In genomic region chr16:39132459-39132858, GRCm38 (mm10) we compare ENCODE assay signal across 16 mouse cellular contexts.
A peak's percentile ranks its signal among the peaks of the same experiment; 100 is the strongest.
DNase-seq lines count a peak whose midpoint lies in the region; TF ChIP-seq lines count a peak whose summit lies in the region.
"Had no signal": no experiment of that assay in that cellular context is flagged by ENCODE, and none has a peak within 500 bp of the region (broad histone marks: within the 10 kb centered on the region; RNA-seq: fewer than 3 reads in every experiment).

No protein-coding gene starts in this region.

- H3K79me2 ChIP-seq in CH12.LX (replicated peaks; ENCODE audit: control insufficient read depth, extremely low read depth, insufficient read depth, poor library complexity, severe bottlenecking), result no peaks in the 10 kb centered on the region

- H3K27ac ChIP-seq in CH12.LX (ENCODE audit: insufficient read depth, low read depth), result no peak overlapping the region

- H3K4me1 ChIP-seq in CH12.LX (ENCODE audit: control insufficient read depth in 1 of 2, insufficient read depth in 2 of 2), result peaks cover 0 to 34% of the 10 kb centered on the region in 2 experiments; a peak in 2 of 4 replicates

- H3K9ac ChIP-seq in CH12.LX (ENCODE audit: insufficient read depth, low read depth), result no peak overlapping the region

- TF ChIP-seq POLR2A in CH12.LX (IDR thresholded peaks at IDR 0.05; ENCODE audit: low read depth, low read length), result no peak

- TF ChIP-seq EP300 in CH12.LX (IDR thresholded peaks at IDR 0.05; ENCODE audit: low read length), result peak; percentile 56

- no peak for TF ChIP-seq RAD21 in CH12.LX (IDR thresholded peaks at IDR 0.05; ENCODE audit: low read depth, low read length)

- peaks cover 18% of the 10 kb centered on the region for H3K9me3 ChIP-seq in CH12.LX (replicated peaks; ENCODE audit: low read length)

- no peaks in the 10 kb centered on the region for H3K36me3 ChIP-seq in CH12.LX (replicated peaks in 1 of 2; ENCODE audit: control insufficient read depth in 1 of 2, insufficient read depth in 1 of 2, low read length in 1 of 2)
- H3K36me3 ChIP-seq: G1E had no signal

- no peak overlapping the region for H3K4me2 ChIP-seq in CH12.LX (ENCODE audit: insufficient read depth, low read depth, poor library complexity, severe bottlenecking)

- in situ Hi-C loops in CH12.LX (cut with MboI; ENCODE audit: low pct_ligation_motif_present, low pct_unique_long_range_greater_than_20kb, low sequenced_read_pairs), result no loop called here

- no peak for TF ChIP-seq CTCF in CH12.LX (conservative IDR thresholded peaks at IDR 0.05 in 1 of 2, IDR thresholded peaks at IDR 0.05 in 1 of 2; ENCODE audit: low read depth in 2 of 2, low read length in 2 of 2)

- H3K27me3 ChIP-seq in CH12.LX (replicated peaks), result no peaks in the 10 kb centered on the region
- H3K27me3 ChIP-seq: Patski had no signal

- dilution Hi-C loops in CH12.LX (cut with MboI; ENCODE audit: extremely low pct_ligation_motif_present, extremely low pct_unique_long_range_greater_than_20kb, low sequenced_read_pairs), result no loop called here

- no peak overlapping the region for H3K4me3 ChIP-seq in CH12.LX (replicated peaks in 1 of 3; ENCODE audit: low read depth in 2 of 3, low read length in 2 of 3, poor library complexity in 1 of 3)

- peak; percentile 44 for DNase-seq in CH12.LX (ENCODE audit: extremely low read depth)
- DNase-seq in layer of hippocampus, adult 18-20 months (ENCODE audit: low spot score in 2 of 2), result no peak
- DNase-seq: adrenal gland, adult 2 months; adrenal gland, adult 8-10 months; adrenal gland, postnatal 10 days; adrenal gland, postnatal 14 days; adrenal gland, postnatal 25 days; adrenal gland, postnatal 36 days; B cell, adult 2 months; cerebellum, adult 11 months; cerebellum, adult 11-12 months; cerebellum, adult 18-20 months; cerebellum, adult 2 months; cerebellum, adult 8-10 months had no signal

TF ChIP-seq in CH12.LX, 34 proteins besides CTCF, POLR2A, EP300 and RAD21:
- TF ChIP-seq MXI1 (IDR thresholded peaks at IDR 0.05; ENCODE audit: low read depth, low read length) (no peak), HCFC1 (IDR thresholded peaks at IDR 0.05; ENCODE audit: low read depth, low read length) (no peak), ZNF384 (IDR thresholded peaks at IDR 0.05; ENCODE audit: low read depth, low read length) (peak; percentile 84), PAX5 (IDR thresholded peaks at IDR 0.05; ENCODE audit: low read length) (no peak)
